Mouse (Mus musculus) midbrain, postnatal 0 days (tissue): Measurements from ENCODE around the gene Efna1. TPM values are rescaled to one million over a fixed set of nuclear protein-coding genes. Genes with fewer than 3 reads are reported as not detected.

Experiments used
- ATAC-seq: fragments of 200-750 bp; cut with Nextera tagmentation; 2 replicates; pipeline ENCODE4 v1.8.0; 2017; ENCODE audit warnings: moderate number of reproducible peaks, mild to moderate bottlenecking, moderate TSS enrichment, moderate library complexity; ENCODE audit not compliant: low FRiP score
- DNase-seq: peaks from one replicate; pipeline ENCODE4 v3.0.0-alpha.2; 2015; ENCODE audit warnings: low spot score
- H3K27ac ChIP-seq: fragments of 300-500 bp; sonication (generic); 2 replicates; pipeline ENCODE4 v1.5.1; 2014; ENCODE audit warnings: low read depth, mild to moderate bottlenecking, low read length, mixed read lengths
- H3K27me3 ChIP-seq: fragments of 300-500 bp; sonication (generic); 2 replicates; pipeline ENCODE4 v1.6.1; 2014; ENCODE audit warnings: low read length, control low read depth, mixed read lengths; ENCODE audit not compliant: insufficient read depth
- H3K36me3 ChIP-seq: fragments of 300-500 bp; sonication (generic); 2 replicates; pipeline ENCODE4 v1.6.1; 2014; ENCODE audit warnings: low read length, control low read depth, mixed read lengths; ENCODE audit not compliant: insufficient read depth
- H3K4me1 ChIP-seq: fragments of 300-500 bp; sonication (generic); 2 replicates; pipeline ENCODE4 v1.6.1; 2014; ENCODE audit warnings: mild to moderate bottlenecking, control low read depth, antibody characterized with exemption, low read length, mixed read lengths; ENCODE audit not compliant: insufficient read depth
- H3K4me2 ChIP-seq: fragments of 300-500 bp; sonication (generic); 2 replicates; pipeline ENCODE4 v1.6.1; 2014; ENCODE audit warnings: low read depth, mild to moderate bottlenecking, low read length, mixed read lengths; ENCODE audit not compliant: poor library complexity, severe bottlenecking
- H3K4me3 ChIP-seq: fragments of 300-500 bp; sonication (generic); 2 replicates; pipeline ENCODE4 v1.5.1; 2014; ENCODE audit warnings: low read depth, mild to moderate bottlenecking, low read length, moderate library complexity
- H3K9ac ChIP-seq: fragments of 300-500 bp; sonication (generic); replicated peaks from 2 replicates; pipeline ENCODE4 v1.6.1; 2014; ENCODE audit warnings: mild to moderate bottlenecking, low read length, moderate library complexity, mixed read lengths; ENCODE audit not compliant: poor library complexity, severe bottlenecking
- H3K9me3 ChIP-seq: fragments of 300-500 bp; sonication (generic); 2 replicates; pipeline ENCODE4 v1.6.1; 2016; ENCODE audit warnings: low read length, control low read depth
- CTCF ChIP-seq: IDR thresholded peaks from 2 replicates; pipeline ENCODE4 v1.5.1; 2016; ENCODE audit warnings: antibody characterized with exemption, mild to moderate bottlenecking
- WGBS: fragments of 180-500 bp; shearing (Covaris S2); extraction: QIAGEN DNeasy Blood & Tissue Kit; methylation state at CpG from one replicate; pipeline ENCODE4 v1.1.7; 2014; 5-methylcytosine and 5-hydroxymethylcytosine counted together
- polyA plus RNA-seq: library from polyadenylated mRNA; unstranded; fragments of >200 nt; fragmentation: Nextera tagmentation; extraction: Ambion mirVana; gene quantifications from 2 replicates; pipeline ENCODE4 v1.2.1, GENCODE M21; 2015
- total RNA-seq: library from RNA; depleted of rRNA; stranded (reverse); fragments of >200 nt; gene quantifications from 2 replicates; pipeline ENCODE4 v1.2.3, GENCODE M21; 2014

Gene Efna1
- total and polyA plus RNA-seq, 2 experiments from 2014 or later: 6.6 to 9.4 TPM

GRCm38 (mm10) chr3:89318971-89319590 is 38.1 kb upstream of the Efna1 start:
- Histone ChIP-seq H3K9ac (peak overlapping the region; percentile 82; the same call in 1 of the 2 replicates), H3K27ac (0 out of 2 replicates have a peak overlapping the region, but pooled peaks have one; percentile 94), H3K4me2 (peak overlapping the region; percentile 80), H3K4me1 (no peaks in the 10 kb centered on the region), H3K4me3 (peak overlapping the region; percentile 72), H3K9me3 (no peaks in the 10 kb centered on the region), H3K27me3 (no peaks in the 10 kb centered on the region), H3K36me3 (peaks cover 10% of the 10 kb centered on the region)
- ATAC-seq (no peak), DNase-seq (no peak)
- 9% methylated on average over 21 of the region's 21 CpGs for WGBS
- TF ChIP-seq CTCF: no peak

- TF ChIP-seq CTCF: no peak
- no peak overlapping the region for H3K4me3 ChIP-seq
- H3K4me1 ChIP-seq: no peaks in the 10 kb centered on the region
- DNase-seq (no peak), ATAC-seq (no peak)
- WGBS: 74% methylated on average over 8 of the region's 8 CpGs
- no peaks in the 10 kb centered on the region for H3K27me3 ChIP-seq
- H3K9me3 ChIP-seq: no peaks in the 10 kb centered on the region
- peaks cover 11% of the 10 kb centered on the region for H3K36me3 ChIP-seq
- H3K27ac ChIP-seq: no peak overlapping the region
- H3K4me2 ChIP-seq: no peak overlapping the region
- H3K9ac ChIP-seq: no peak overlapping the region
Observed at GRCm38 (mm10) chr3:89318316-89318715, 37.4 kb upstream of the Efna1 start.

- ATAC-seq (no peak), DNase-seq (no peak)
- 42% methylated on average over 6 of the region's 6 CpGs for whole genome bisulfite sequencing
- H3K27me3 ChIP-seq: no peaks in the 10 kb centered on the region
- H3K4me1 ChIP-seq: no peaks in the 10 kb centered on the region
- no peak overlapping the region for H3K4me3 ChIP-seq
- peak overlapping the region; percentile 32; the same call in 1 of the 2 replicates for H3K27ac ChIP-seq
- 0 out of 2 replicates have a peak overlapping the region, but pooled peaks have one; percentile 9 for H3K4me2 ChIP-seq
- TF ChIP-seq CTCF: no peak
- 0 out of 2 replicates have a peak overlapping the region, but pooled peaks have one; percentile 29 for H3K9ac ChIP-seq
- no peaks in the 10 kb centered on the region for H3K9me3 ChIP-seq
- peaks cover 16% of the 10 kb centered on the region for H3K36me3 ChIP-seq
Observed at GRCm38 (mm10) chr3:89317246-89317645, 36.3 kb upstream of the Efna1 start.

GRCm38 (mm10) chr3:89316833-89317232 is 35.9 kb upstream of the Efna1 start:
- H3K9ac ChIP-seq: peak overlapping the region; percentile 29; the same call in 1 of the 2 replicates
- WGBS: 0% methylated on average over 4 of the region's 4 CpGs
- DNase-seq: peak; percentile 91

GRCm38 (mm10) chr3:89315930-89316831 is 35.2 kb upstream of the Efna1 start:
- Histone ChIP-seq H3K4me1 (no peaks in the 10 kb centered on the region), H3K4me2 (peak overlapping the region; percentile 40), H3K9me3 (no peaks in the 10 kb centered on the region), H3K27me3 (no peaks in the 10 kb centered on the region), H3K27ac (no peak overlapping the region), H3K9ac (no peak overlapping the region; the same call in 1 of the 2 replicates), H3K4me3 (no peak overlapping the region), H3K36me3 (peaks cover 16% of the 10 kb centered on the region)
- WGBS: 8% methylated on average over 40 of the region's 40 CpGs
- no peak for TF ChIP-seq CTCF
- no peak for ATAC-seq
- no peak for DNase-seq

More at GRCm38 (mm10) chr3:89316833-89317232, 35.9 kb upstream of the Efna1 start:
- Histone ChIP-seq H3K4me1 (no peaks in the 10 kb centered on the region), H3K4me2 (peak overlapping the region; percentile 29; the same call in 1 of the 2 replicates), H3K9me3 (no peaks in the 10 kb centered on the region), H3K36me3 (peaks cover 16% of the 10 kb centered on the region), H3K27me3 (no peaks in the 10 kb centered on the region), H3K4me3 (no peak overlapping the region), H3K27ac (peak overlapping the region; percentile 32; the same call in 1 of the 2 replicates)
- TF ChIP-seq CTCF: peak; percentile 97
- ATAC-seq: 0 out of 2 replicates have a peak, but pooled peaks have one; percentile 11
